In genomic region chr11:119548741-119549370, GRCm38 (mm10) we compare ENCODE assay signal across 8 mouse cellular contexts. TPM values are rescaled to one million over a fixed set of nuclear protein-coding genes. Genes with fewer than 3 reads are reported as not detected.
A peak's percentile ranks its signal among the peaks of the same experiment; 100 is the strongest.
DNase-seq lines count a peak whose midpoint lies in the region; ATAC-seq and TF ChIP-seq lines count a peak whose summit lies in the region.

No protein-coding gene starts in this region.

- H3K9ac ChIP-seq in forebrain, embryonic 12.5 days, result peak overlapping the region; percentile 12
- no peak overlapping the region for H3K9ac ChIP-seq in liver, embryonic 13.5 days
- H3K9ac ChIP-seq in stomach, postnatal 0 days (ENCODE audit: low read length), result peak overlapping the region; percentile 27

- no peaks in the 10 kb centered on the region for H3K9me3 ChIP-seq in forebrain, embryonic 12.5 days
- no peaks in the 10 kb centered on the region for H3K9me3 ChIP-seq in liver, embryonic 13.5 days (replicated peaks)
- H3K9me3 ChIP-seq in stomach, postnatal 0 days (ENCODE audit: control insufficient read depth, low read length), result no peaks in the 10 kb centered on the region

- TF ChIP-seq CTCF in stomach, postnatal 0 days (IDR thresholded peaks at IDR 0.05; ENCODE audit: low read depth), result peak; percentile 38; the same call in 1 of the 2 replicates

- no peaks in the 10 kb centered on the region for H3K36me3 ChIP-seq in forebrain, embryonic 12.5 days (replicated peaks)
- H3K36me3 ChIP-seq in liver, embryonic 13.5 days, result no peaks in the 10 kb centered on the region
- no peaks in the 10 kb centered on the region for H3K36me3 ChIP-seq in stomach, postnatal 0 days (ENCODE audit: control insufficient read depth, insufficient read depth, low read length)

- under 1% methylated on average over 37 of the region's 37 CpGs for WGBS in forebrain, embryonic 12.5 days
- 2% methylated on average over 37 of the region's 37 CpGs for WGBS in liver, embryonic 13.5 days (ENCODE audit: insufficient replicate concordance)
- under 1% methylated on average over 35 of the region's 37 CpGs for WGBS in stomach, postnatal 0 days

- peaks cover 87% of the 10 kb centered on the region for H3K4me1 ChIP-seq in forebrain, embryonic 12.5 days
- peaks cover 42% of the 10 kb centered on the region for H3K4me1 ChIP-seq in liver, embryonic 13.5 days (replicated peaks)
- peaks cover 16% of the 10 kb centered on the region; the same call in 1 of the 2 replicates for H3K4me1 ChIP-seq in stomach, postnatal 0 days (replicated peaks; ENCODE audit: control insufficient read depth, insufficient read depth)

- H3K27ac ChIP-seq in forebrain, embryonic 12.5 days, result no peak overlapping the region
- H3K27ac ChIP-seq in liver, embryonic 13.5 days, result no peak overlapping the region
- H3K27ac ChIP-seq in stomach, postnatal 0 days (replicated peaks), result no peak overlapping the region

- peak; percentile 21; the same call in 1 of the 2 replicates for ATAC-seq in forebrain, embryonic 12.5 days (ENCODE audit: low FRiP score)
- ATAC-seq in liver, embryonic 13.5 days (ENCODE audit: low read depth), result no peak
- no peak for ATAC-seq in stomach, postnatal 0 days (ENCODE audit: low FRiP score, low TSS enrichment)
- no peak for ATAC-seq in erythroblast, adult 5-6 weeks (replicated peaks; ENCODE audit: low FRiP score, poor library complexity, severe bottlenecking)

- TF ChIP-seq EP300 in stomach, postnatal 0 days (optimal IDR thresholded peaks at IDR 0.05), result no peak

- DNase-seq in kidney, postnatal 10 days, result peak; percentile 27
- DNase-seq in kidney, adult 8-10 months, result no peak
- peak; percentile 66 for DNase-seq in cerebellum, adult 9-11 months
- DNase-seq in liver, embryonic 13.5 days, result no peak
- DNase-seq in stomach, postnatal 0 days (ENCODE audit: low spot score), result no peak
- DNase-seq in urinary bladder, adult 2 months (ENCODE audit: low spot score), result no peak

- H3K4me2 ChIP-seq in forebrain, embryonic 12.5 days, result peak overlapping the region; percentile 99
- H3K4me2 ChIP-seq in liver, embryonic 13.5 days, result peak overlapping the region; percentile 63
- peak overlapping the region; percentile 98 for H3K4me2 ChIP-seq in stomach, postnatal 0 days (replicated peaks; ENCODE audit: low read depth)

- H3K4me3 ChIP-seq in forebrain, embryonic 12.5 days (replicated peaks), result peak overlapping the region; percentile 62
- peak overlapping the region; percentile 30 for H3K4me3 ChIP-seq in liver, embryonic 13.5 days (replicated peaks)
- peak overlapping the region; percentile 56 for H3K4me3 ChIP-seq in stomach, postnatal 0 days (ENCODE audit: low read depth, low read length)

- H3K27me3 ChIP-seq in forebrain, embryonic 12.5 days, result peaks cover 93% of the 10 kb centered on the region
- H3K27me3 ChIP-seq in liver, embryonic 13.5 days, result peaks cover 99% of the 10 kb centered on the region
- H3K27me3 ChIP-seq in stomach, postnatal 0 days (ENCODE audit: control insufficient read depth, insufficient read depth, low read length), result peaks cover 18% of the 10 kb centered on the region

RNA-seq across cellular contexts. Expression of gene Nptx1, which starts 1.3 kb away (rescaled TPM):
- polyA plus RNA-seq in forebrain, embryonic 12.5 days (2016; fragmentation: Nextera tagmentation; extraction: Ambion mirVana), result 4.0 and 4.8 TPM in 2 replicates
- 0.05 TPM in 1 of 2 replicates, not detected in the other for polyA plus RNA-seq in liver, embryonic 13.5 days (2015; fragmentation: Nextera tagmentation; extraction: Ambion mirVana)
- 0.13 and 0.16 TPM in 2 replicates for polyA plus RNA-seq in stomach, postnatal 0 days (2015; fragmentation: Nextera tagmentation; extraction: Ambion mirVana)
- polyA plus RNA-seq in urinary bladder, adult 2 months (2012; rRNA removed), result 1.8 and 2.3 TPM in 2 replicates
- not detected in 2 replicates for total RNA-seq in erythroblast, adult 5-6 weeks (2015; ENCODE audit: low replicate concordance)
- total RNA-seq in erythroblast, adult 5-6 weeks (2017; ENCODE audit: low replicate concordance), result not detected in 2 replicates

RNA-seq across cellular contexts. Expression of gene Rptor, which starts 53.8 kb away (rescaled TPM):
- 15.8 and 16.1 TPM in 2 replicates for polyA plus RNA-seq in forebrain, embryonic 12.5 days (2016; fragmentation: Nextera tagmentation; extraction: Ambion mirVana)
- 4.9 and 5.1 TPM in 2 replicates for polyA plus RNA-seq in liver, embryonic 13.5 days (2015; fragmentation: Nextera tagmentation; extraction: Ambion mirVana)
- polyA plus RNA-seq in stomach, postnatal 0 days (2015; fragmentation: Nextera tagmentation; extraction: Ambion mirVana), result 3.7 and 3.9 TPM in 2 replicates
- 14.1 and 18.6 TPM in 2 replicates for polyA plus RNA-seq in urinary bladder, adult 2 months (2012; rRNA removed)
- total RNA-seq in erythroblast, adult 5-6 weeks (2015; ENCODE audit: low replicate concordance), result 4.4 and 12.3 TPM in 2 replicates
- 5.6 and 9.1 TPM in 2 replicates for total RNA-seq in erythroblast, adult 5-6 weeks (2017; ENCODE audit: low replicate concordance)

RNA-seq across cellular contexts. Expression of gene Endov, which starts 57.7 kb away (rescaled TPM):
- polyA plus RNA-seq in forebrain, embryonic 12.5 days (2016; fragmentation: Nextera tagmentation; extraction: Ambion mirVana), result 23.1 and 23.5 TPM in 2 replicates
- polyA plus RNA-seq in liver, embryonic 13.5 days (2015; fragmentation: Nextera tagmentation; extraction: Ambion mirVana), result 7.6 and 7.9 TPM in 2 replicates
- polyA plus RNA-seq in stomach, postnatal 0 days (2015; fragmentation: Nextera tagmentation; extraction: Ambion mirVana), result 9.2 and 12.8 TPM in 2 replicates
- 15.7 and 17.7 TPM in 2 replicates for polyA plus RNA-seq in urinary bladder, adult 2 months (2012; rRNA removed)
- 2.9 and 3.1 TPM in 2 replicates for total RNA-seq in erythroblast, adult 5-6 weeks (2015; ENCODE audit: low replicate concordance)
- total RNA-seq in erythroblast, adult 5-6 weeks (2017; ENCODE audit: low replicate concordance), result 3.8 and 4.8 TPM in 2 replicates

Comparison
In these comparisons a context has a peak if more than half of its experiments do, and no peak if none do; other contexts are left out.
1. DNase-seq: peak in kidney, postnatal 10 days (single experiment) and cerebellum, adult 9-11 months (single experiment); none in kidney, adult 8-10 months (0 of 2), liver, embryonic 13.5 days (single experiment), stomach, postnatal 0 days (single experiment) and urinary bladder, adult 2 months (single experiment).
2. Peak in every context shown above with its lines, with median percentiles within 50 percentile points of each other: H3K4me2 ChIP-seq and H3K4me3 ChIP-seq.